Mouse (Mus musculus): ENCODE results near the gene Gulp1. TPM values are rescaled to one million over a fixed set of nuclear protein-coding genes. Genes with fewer than 3 reads are reported as not detected.

Gulp1 gene
- polyA plus RNA-seq (2015; fragmentation: Nextera tagmentation; extraction: Ambion mirVana) = 10.4 and 14.3 TPM in 2 replicates

DNA sequence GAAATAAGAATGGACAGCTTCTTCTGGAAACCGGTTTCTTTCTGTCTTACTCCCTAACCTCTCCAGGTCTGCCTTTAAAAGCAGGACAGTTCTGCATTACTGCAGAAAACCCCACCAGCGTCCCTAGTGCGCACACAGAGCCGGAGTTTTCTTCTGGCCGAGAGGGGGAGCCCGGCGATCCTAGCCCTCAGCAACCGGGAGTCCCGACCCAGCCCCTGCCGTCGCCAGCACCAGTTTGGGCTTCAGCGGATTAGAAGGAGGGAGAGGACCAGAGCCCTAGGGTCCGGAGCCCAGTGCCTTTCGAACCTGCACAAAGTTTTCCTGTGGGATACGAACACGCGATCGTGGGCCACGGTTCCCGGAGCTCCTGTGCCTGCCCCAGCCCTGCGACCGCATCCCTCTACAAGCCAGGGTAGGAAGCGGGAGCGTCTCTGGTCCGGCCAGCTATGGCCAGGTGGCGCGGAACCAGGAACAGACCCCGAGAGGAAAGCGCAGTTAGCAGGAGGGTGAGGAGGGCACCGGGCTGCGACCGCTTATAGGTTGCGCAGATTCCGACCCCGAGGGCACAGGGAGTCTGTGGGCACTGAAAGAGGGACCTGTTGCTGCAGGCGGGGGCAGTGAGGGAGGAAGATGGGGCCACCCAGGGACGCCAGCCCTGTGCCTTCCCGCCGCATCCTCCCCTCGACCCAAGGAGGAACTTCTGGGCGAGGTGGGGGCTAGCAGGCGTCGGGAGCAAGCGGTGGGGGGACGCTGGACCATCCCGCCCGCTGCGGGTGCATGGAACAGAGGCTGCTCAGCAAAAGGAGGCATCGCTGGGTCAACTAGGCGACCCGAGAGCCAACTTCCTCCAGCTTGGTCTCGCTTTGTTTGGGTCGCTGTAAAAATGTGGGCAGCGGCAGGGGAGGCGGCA is at the start of gene Gulp1:
Gene Gulp1 (plus strand): TSS at position 51 of the 910 bp plus-strand sequence.

Data from spleen, postnatal 0 days (tissue).